Mouse (Mus musculus): ENCODE measurements at regions not wholly inside any gene's neighbourhood (a gene's known extent, or its start where the extent isn't known, plus 50 kb on each side); places are given as distances from the start of the nearest gene placed in this dataset.

DNA sequence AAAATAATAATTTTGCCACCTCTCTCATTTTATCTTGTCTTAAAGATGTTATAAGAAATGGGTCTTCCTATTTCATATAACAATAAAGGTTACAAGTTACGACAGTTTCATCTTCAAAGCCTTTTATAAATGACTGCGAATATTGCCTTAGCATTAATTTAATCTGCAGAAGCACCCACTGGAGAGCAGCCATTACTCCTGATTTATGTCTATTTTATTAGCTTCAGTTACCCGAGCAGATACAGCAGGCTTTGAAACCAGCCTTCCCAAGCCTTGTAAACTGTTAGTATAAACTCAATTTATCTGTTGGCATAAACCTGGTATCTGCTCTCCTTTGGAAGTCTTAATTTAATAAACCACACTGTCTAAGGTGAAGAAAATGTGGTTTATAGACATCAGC, 2851.6 kb upstream of the Gm6569 start:
- no peak for DNase-seq (ENCODE audit: low spot score)

DNA sequence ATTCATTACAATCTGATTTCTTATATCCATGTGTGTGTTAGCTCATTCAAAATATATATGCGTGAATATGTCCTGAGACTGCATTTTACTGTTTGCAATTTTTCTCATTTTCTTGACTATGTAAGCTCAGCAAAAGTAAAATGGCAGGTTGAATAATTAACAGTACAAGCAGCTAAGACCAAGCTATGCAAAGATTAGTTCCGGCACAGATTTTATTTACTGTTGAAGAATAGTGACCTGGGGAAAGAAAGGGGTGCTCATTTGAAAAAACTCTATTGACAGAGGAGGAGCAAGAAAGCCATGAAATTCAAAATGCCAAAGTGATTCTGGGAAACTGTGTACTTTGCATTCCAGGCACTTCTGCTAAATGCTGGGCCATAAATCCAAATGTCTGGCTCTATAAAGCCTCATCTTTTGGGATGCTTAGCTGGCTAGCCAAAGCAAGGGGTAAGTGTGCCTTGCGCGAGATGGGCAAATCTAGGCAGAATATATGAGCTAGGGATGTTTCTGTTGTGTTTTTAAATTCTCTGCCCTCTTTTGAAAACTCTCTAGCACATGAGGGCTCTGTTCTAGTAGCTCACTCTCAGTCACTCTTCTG, 2846.3 kb upstream of the Gm6569 start:
- no peak for DNase-seq (ENCODE audit: low spot score)

DNA sequence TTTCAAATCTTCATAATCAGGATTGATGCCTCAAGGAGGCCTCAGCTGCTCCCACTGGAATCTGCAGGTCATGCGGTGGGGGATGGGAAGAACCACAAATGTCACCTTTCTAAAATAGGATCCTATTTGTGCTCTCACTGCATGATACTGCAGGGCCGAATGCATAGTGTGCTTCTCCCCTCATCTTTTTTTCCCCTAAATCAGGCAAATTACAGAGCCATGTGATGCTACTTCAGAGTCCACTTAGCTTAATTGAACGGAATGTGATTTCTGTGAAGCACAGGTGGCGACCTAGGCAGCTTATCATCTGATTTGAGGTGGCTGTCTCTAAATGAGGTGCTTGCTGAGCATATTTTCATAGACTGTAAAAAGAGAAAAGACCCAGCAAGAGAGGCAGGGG, 2841.0 kb upstream of the Gm6569 start:
- DNase-seq (ENCODE audit: low spot score): no peak

DNA sequence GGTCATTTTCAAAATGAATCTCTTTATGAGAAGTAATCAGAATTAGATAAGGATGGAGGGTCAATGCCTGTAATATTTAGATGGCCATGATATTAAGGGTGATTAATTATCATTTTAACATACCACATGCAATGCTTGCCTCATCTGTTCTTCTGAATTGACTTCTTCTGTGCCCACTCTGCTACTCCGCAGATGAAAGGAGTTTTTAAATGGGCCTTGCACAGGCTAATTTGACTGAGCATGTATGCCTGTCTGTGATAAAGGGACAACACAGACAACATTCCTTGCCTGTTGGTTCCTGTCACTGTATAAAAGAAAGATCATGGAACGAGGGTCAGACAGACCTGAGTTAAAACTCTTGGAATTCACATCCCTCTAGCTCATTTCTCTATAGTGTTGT, 2824.0 kb upstream of the Gm6569 start:
- no peak for DNase-seq (ENCODE audit: low spot score)

DNA sequence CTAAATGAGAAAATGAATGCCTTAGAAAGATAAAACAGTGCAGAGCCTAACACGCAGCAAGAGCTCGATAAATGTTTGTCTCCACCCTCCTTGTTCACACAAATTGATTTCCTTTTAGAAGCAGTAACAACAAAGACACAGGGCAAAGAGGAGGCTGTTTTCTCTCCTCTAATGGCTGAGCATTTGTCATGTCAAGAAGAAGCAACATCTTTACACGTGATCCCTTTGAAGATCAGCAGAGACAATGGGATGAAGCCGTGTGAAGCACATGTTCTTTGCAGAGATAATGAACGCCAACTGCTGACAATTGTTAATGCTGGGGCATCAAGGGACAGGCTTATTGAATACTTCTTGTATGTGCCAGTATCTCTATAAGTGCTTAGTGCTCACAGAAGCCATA, 2823.6 kb upstream of the Gm6569 start:
- DNase-seq (ENCODE audit: low spot score): no peak

DNA sequence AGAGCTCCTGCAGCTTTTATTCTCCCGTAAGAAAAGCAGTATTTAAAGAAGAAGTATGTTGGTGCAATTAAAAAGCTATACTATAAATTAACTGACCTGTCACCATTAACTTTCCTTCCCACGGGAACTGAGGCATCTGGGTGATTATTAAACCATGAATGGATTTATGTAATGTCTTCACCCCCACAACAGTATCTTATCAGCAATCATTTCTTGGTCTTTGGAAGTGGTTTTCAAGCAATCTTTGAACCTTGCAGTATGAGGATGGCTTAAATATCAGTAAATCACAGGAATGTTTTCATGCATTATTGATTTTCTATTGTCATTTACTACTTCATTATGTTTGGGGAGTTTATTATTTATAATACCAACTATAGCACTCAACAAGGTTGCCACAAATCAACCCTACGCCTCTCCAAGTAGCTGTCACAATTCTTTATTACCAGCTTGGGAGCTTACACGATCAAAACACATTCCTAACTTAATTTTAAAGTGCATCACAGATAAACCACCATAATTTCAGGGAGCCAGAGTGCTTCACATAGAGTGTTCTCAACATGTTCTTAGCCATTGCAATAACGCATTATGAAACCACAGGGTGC, 2780.0 kb upstream of the Gm6569 start:
- no peak for DNase-seq (ENCODE audit: low spot score)

DNA sequence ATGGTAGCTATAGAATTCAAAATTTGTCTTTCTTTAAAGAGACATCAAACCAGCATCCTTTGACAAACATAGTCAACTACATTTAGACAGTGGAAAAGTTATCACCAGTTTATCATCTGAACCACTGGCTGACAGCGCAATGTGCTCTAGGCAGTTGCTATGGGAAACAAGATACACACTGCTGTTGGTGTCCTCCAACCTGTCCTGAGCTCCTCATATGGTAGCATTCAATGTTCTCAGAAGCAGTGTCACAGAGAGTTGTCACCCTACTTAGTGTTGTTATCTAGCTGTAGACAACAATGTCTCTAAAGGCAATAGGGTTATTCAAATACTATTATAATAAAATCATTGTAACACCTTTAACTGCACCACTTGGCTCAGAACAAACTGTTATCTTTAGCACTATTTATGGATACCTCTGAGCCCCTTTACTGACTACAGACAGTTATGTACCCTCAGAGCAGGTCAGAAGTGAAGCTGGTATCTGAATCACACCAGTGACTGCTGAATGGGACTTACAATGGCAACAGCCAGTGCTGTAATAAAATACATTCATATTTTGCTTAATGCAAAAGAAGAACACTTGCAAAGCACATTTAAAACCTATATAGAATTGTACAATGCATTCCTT, 2747.9 kb upstream of the Gm6569 start:
- DNase-seq (ENCODE audit: low spot score): no peak

DNA sequence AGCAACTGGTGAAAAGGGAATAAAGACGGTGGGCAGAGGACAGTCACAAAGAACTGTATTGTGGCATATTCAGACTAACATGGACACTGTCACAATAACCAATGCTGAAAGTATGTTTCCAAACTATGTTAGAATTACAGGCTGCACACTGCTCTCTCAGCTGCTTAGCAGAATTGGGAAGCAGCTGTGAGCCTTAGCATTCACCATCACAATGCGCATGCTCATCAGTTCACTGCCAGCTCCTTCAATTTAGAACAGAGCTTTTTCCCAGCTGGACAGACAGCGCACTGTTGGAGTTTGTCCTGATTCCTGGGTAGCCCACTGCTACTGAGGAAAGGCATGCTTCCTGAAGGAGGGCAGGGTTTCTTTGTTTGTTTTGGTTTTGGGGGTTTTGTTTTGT, 2735.2 kb upstream of the Gm6569 start:
- DNase-seq (ENCODE audit: low spot score): no peak

DNA sequence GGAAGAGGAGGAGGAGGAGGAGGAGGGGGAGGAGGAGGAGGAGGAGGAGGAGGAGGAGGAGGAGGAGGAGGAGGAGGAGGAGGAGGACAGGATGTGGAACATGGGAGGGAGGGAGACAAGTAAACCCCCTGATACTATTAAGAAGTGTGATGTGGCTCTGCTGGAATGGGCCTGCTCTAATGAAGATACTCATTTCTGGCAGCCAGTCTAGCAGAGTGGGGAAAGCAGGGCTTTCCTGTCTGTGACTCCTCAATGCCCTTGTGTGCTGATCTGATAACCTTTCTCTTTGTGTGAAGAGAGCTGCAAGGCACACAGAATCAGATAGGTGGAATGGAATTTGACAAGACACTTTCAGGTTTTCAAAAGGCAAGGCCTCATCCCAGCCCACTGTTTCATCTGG, 2704.6 kb upstream of the Gm6569 start:
- DNase-seq (ENCODE audit: low spot score): no peak

DNA sequence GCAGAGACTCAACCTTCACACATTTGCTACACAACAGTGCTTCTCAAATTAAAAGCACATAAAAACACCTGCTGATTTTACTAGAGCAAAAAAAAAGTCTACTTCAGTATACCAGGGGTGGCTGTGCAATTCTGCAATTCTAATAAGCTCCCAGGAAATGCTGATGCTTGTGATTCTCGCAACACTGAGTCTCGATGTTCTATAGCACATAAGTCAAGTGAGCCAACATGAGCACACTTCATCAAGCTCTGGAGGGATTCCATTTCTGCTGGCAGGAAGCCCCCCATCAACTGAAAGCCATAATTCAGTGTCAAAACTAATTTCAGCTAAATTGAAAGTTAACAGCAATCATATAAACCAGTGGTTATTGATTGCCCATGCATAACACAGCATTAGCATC, 2676.7 kb upstream of the Gm6569 start:
- no peak for DNase-seq (ENCODE audit: low spot score)

DNA sequence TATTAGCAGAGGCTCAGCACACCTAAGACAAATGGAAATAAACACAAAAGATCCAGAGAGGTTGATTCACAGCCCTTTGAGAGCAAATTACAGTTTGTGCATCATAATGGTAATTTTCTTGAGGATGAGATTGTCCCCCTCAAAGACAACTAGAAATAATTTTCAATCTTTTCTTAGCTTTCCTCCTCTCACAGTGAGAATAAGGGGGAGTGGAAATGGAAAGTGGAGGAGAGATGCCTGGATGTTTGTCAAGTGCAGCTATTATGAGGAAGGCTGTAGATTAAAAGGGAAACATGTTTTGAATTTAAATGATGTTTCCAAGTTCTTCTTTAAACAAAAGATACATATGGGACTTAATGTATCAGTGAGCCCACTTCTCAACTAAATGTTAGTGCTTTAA, 2672.3 kb upstream of the Gm6569 start:
- DNase-seq (ENCODE audit: low spot score): no peak

DNA sequence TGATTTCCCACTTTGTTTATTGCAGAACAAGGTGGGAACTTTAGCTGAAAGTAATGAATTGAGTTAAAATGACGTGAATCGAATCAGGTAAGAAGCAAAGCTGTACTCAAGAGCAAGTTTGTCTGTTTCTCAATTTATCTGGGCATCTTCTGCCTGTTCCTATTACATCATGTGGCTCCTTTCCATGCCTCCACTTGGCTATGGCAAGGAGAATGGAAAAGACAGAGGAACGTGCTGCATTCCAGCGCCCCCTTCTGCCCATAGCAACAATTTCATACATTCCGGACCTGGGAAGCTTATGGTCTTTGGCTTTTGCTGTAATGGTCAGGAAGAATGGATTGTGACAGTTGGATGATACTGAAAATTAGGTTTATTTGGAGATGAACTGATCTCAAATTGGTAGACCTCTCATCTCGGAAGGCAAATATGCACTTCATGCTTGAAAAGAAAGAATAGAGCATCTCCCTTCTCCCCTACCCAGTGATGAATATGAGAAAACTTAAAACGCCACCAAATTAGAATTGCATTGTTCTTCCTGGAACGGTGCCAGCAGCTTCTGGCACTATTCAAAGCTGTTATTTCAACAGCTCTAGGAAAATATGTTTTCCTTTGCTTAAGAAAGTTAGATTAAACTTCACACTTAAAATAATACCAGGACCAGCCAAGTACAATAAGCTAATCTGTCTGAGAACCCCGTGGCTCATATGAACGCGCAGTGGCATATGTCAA, 2639.2 kb upstream of the Gm6569 start:
- no peak for DNase-seq (ENCODE audit: low spot score)

DNA sequence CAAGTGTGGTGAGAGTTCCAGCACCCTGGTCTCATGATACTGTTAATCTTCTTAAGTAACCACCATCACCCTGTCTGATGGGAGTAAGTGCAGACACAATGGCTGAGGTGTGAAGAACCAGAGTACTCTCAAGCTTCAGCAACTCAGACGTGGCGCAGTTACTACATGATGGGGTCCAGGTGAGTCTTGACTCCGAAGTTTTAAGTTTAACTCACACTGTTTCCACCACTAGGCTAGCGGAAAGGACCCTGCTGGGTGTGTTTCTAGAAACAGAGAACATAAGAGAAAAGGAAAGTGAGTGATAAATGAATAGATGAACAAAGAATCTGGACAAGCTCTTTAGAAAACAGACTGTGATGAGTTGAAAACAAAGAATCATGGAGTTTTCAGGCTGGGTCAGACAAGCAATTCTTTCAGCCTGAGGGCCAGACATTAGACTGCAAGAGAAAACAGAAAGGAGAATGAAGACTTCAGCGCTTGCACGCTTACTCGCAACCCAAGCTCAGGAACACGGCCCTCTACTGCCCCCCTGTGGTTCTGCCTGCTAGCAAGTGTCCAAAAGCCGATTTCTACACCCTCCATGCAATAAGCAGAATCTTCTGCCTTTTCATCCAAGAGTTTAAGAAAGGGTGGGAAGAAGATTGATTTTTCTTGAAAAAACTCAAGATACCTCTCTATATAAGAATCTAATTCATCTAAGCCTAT, 2593.6 kb upstream of the Gm6569 start:
- peak; percentile 12 for DNase-seq (ENCODE audit: low spot score)

DNA sequence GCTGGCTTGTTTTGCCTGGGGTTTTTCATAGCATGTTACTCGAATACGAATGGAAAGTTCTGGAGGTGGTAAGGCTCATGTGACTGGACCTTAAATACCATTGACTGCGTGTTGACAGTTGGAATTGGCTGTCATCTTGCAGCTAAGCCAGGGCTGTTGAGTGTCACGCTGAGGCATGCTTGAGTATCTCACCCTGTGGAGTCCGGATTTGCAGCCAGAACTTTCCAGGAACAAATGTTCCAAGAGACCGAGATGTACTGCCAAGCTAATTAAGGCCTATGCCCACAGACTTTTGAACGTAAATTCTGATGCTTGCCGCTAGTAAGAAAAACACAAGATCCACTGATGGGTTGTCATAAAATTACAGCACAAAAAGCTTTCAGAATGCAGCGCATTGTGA, 2590.8 kb upstream of the Gm6569 start:
- no peak for DNase-seq (ENCODE audit: low spot score)

DNA sequence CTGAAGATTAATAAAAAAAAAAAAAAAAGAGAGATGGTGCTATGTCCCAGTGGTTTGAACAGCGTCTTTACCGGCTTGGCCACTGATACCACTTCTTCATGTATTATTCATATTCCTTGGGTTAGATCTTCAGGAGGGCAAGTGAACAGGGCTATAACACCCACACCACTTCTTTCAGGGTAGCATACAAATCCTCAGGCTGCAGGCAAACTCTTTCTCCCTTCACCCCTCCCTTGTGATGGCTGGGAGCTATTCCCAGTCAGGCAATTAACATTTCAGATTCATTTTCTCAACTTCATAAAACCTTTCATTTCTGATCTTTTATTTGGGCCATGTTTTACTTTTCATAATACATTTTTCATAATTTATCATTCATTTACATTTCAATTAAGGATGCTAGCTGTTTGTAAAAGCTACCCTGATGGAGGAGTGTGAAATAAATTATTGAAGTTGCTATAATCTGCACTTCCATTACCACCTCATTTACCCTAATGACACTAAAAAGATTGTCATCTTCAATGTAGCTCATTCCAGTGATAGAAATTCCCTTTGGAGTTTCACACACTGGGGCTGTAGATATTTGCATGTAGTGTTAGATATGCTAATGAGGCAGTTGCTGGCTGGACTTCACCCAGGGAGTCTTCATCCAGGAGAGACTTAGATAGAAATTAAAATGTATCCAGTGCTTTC, 2558.3 kb upstream of the Gm6569 start:
- DNase-seq (ENCODE audit: low spot score): no peak

DNA sequence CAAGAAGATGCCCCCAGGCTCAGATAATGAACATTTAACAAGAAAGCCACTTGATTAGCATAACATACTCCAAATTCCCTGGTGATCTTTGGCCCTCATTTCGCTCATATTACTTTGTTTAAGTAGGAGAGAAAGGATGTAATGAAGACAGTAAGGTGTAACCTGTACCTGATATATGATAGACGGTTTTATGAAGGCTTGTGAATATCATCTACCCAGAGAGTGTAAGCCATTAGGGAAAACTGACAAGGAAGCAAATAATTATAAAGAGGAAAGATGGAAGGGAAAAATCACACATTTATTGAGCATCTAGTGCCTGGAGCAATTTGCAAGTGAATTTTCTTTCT, 2557.8 kb upstream of the Gm6569 start:
- no peak for DNase-seq (ENCODE audit: low spot score)

DNA sequence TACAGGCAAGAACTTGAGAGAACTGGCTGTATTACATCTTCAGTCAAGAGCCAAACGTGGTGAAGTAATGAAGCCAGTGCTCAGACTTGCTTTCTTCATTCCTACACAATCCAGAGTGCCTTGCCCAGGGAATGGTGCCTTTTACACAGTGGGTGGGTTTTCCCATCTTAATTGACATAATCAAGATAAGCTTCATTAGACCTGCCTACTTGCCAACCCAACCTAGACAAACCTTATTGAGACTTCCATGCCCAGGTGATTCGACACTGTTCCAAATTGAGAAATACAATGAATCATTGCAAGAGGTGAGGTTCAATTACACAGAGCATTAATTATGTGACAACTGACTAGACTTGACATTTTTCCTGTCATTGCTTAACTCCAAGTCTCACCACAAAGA, 2557.0 kb upstream of the Gm6569 start:
- no peak for DNase-seq (ENCODE audit: low spot score)

DNA sequence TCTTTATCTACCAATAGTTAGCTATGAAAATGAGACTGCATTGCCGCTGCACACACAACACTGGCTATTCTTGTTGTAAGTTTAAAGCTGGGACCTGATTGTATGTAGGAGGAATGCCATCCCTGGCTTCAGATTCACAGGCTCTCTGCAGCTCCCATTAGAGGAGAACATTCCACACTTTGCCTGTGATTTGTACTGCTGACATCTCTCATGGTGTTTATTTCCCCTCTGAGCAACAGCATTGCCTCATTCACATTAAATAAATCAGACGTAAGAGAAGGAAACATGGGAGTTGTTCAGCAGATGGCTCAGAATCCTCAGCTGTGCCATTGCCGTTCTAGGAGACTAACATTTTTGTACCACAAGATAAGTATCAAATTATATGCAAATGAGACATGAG, 2550.6 kb upstream of the Gm6569 start:
- no peak for DNase-seq (ENCODE audit: low spot score)

DNA sequence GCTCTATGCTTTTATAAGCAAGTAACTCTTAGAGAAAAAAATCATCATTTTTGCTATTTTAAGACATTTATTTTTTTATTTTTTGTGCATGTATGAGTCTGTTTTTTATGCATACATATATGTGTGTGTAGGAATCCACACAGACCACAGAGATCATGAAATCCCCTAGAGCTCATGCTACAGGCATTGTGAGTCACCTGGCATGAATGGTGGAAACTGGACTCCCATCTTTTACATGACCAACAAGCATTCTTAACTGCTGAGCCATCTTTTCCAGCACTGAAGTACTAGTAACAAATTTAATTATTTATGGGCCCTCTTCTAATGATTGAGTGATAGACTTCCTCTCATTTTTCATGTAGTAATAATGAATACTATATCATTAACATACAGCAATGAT, 2531.8 kb upstream of the Gm6569 start:
- DNase-seq (ENCODE audit: low spot score): no peak

DNA sequence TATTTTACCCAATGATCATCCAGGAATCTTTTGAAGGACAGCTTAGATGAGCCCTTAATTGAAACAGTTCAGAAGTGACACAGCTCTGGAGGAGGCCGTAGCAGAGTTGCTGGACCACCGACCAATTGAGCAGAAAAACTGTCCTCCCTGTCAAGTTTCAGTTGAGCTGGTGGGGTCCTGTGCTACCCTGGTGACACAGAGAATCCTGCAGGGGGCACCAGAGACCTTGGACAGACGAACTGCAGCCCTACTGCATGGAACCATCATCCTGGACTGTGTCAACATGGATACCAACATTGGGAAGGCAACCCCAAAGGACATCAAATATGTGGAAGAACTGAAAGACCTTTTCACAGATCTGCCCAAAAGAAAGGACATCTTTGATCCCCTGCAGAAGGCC, 2524.1 kb upstream of the Gm6569 start:
- no peak for DNase-seq (ENCODE audit: low spot score)

DNA sequence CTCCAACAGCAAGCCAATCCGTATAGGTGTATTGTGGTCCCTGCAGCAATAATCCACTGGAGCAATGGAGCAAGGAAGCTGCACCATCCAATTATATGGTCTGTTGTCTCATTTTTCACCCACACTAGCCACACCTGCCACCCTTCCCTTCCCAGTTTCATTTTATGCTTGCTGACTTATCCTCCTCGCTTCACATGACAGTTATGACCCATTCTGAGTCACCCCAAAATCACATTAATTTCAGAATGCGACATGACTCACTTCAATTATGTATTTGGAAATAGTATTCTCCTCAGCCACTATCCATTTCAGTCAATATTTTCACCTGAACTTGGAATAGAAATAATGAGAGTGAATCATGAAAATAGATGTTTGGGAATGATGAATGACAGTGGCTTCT, 2507.8 kb upstream of the Gm6569 start:
- DNase-seq (ENCODE audit: low spot score): no peak

DNA sequence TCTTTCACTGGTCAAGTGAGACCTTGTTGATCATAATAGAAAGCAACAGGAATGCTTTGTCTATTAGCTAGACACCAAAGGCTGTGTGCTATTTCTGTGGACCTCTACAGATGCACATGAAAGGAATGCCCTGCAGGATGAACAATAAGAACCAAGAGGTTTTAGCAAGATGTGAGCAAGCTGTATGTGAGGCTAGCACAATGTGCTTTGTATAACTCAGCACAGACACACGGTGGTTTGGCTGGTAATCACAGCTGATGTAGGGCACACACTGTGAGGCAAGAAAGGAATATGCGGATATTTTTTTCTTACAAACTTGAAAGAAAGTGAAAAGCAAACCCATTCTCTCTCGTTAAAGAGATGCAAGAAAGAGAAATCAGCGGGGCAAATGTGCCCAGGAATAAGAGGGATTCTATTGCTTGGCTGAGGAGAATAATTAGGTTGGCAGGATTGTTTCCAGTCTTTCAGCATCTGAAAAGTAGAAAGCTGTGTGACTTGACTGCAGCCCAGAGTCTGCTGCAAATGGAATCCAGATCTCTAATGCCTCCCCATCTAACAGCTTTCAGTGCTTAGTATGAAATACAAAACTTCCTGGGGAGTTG, 2476.1 kb upstream of the Gm6569 start:
- no peak for DNase-seq (ENCODE audit: low spot score)

All from yolk sac, embryonic 10.5 days (tissue).